Mouse (Mus musculus) forebrain, postnatal 0 days (tissue): Measurements from ENCODE around the gene Sugp2. TPM values are rescaled to one million over a fixed set of nuclear protein-coding genes. Genes with fewer than 3 reads are reported as not detected.

Experiments used
- ATAC-seq: fragments of 200-750 bp; cut with Nextera tagmentation; 2 replicates; pipeline ENCODE4 v1.8.0; 2017; ENCODE audit warnings: mild to moderate bottlenecking, moderate library complexity
- DNase-seq: peaks from one replicate; pipeline ENCODE4 v3.0.0-alpha.2; 2015
- H3K27ac ChIP-seq: fragments of 300-500 bp; sonication (generic); 2 replicates; pipeline ENCODE4 v1.5.1; 2014; ENCODE audit warnings: low read depth, mild to moderate bottlenecking, antibody characterized with exemption, low read length, moderate library complexity, mixed read lengths
- H3K27me3 ChIP-seq: fragments of 300-500 bp; sonication (generic); 2 replicates; pipeline ENCODE4 v1.6.1; 2014; ENCODE audit warnings: mild to moderate bottlenecking, low read length, mixed read lengths; ENCODE audit not compliant: insufficient read depth
- H3K36me3 ChIP-seq: fragments of 300-500 bp; sonication (generic); 2 replicates; pipeline ENCODE4 v1.6.1; 2014; ENCODE audit warnings: mild to moderate bottlenecking, moderate library complexity; ENCODE audit not compliant: insufficient read depth
- H3K4me1 ChIP-seq: fragments of 300-500 bp; sonication (generic); 2 replicates; pipeline ENCODE4 v1.6.1; 2014; ENCODE audit warnings: antibody characterized with exemption; ENCODE audit not compliant: insufficient read depth
- H3K4me2 ChIP-seq: fragments of 300-500 bp; sonication (generic); 2 replicates; pipeline ENCODE4 v1.6.1; 2014; ENCODE audit warnings: low read depth, mild to moderate bottlenecking, moderate library complexity
- H3K4me3 ChIP-seq: fragments of 300-500 bp; sonication (generic); 2 replicates; pipeline ENCODE4 v1.5.1; 2014; ENCODE audit warnings: low read depth, low read length, mixed read lengths
- H3K9ac ChIP-seq: fragments of 300-500 bp; sonication (generic); 2 replicates; pipeline ENCODE4 v1.6.1; 2014; ENCODE audit warnings: mild to moderate bottlenecking
- H3K9me3 ChIP-seq: fragments of 300-500 bp; sonication (generic); 2 replicates; pipeline ENCODE4 v1.6.1; 2016; ENCODE audit warnings: low read length
- CTCF ChIP-seq: sonication (generic); IDR thresholded peaks from 2 replicates; pipeline ENCODE4 v1.5.1; 2016; ENCODE audit warnings: antibody characterized with exemption, control low read depth, low read depth
- WGBS: fragments of 180-500 bp; shearing (Covaris S2); extraction: QIAGEN DNeasy Blood & Tissue Kit; methylation state at CpG from one replicate; pipeline ENCODE4 v1.1.7; 2014; 5-methylcytosine and 5-hydroxymethylcytosine counted together
- polyA plus RNA-seq: library from polyadenylated mRNA; unstranded; fragments of >200 nt; fragmentation: Nextera tagmentation; extraction: Ambion mirVana; gene quantifications from 2 replicates; pipeline ENCODE4 v1.2.1, GENCODE M21; 2015
- total RNA-seq: library from RNA; depleted of rRNA; stranded (reverse); fragments of >200 nt; gene quantifications from 2 replicates; pipeline ENCODE4 v1.2.3, GENCODE M21; 2014; rRNA removed

Sugp2 gene
- total and polyA plus RNA-seq, 2 experiments from 2014 or later, result 65.0 to 129 TPM

GRCm38 (mm10) chr8:70329124-70329834, 95.3 kb downstream of the Sugp2 start, which contains the start of gene Gdf1:
Gene Gdf1, plus strand, starts transcription at chr8:70329817.
- Histone ChIP-seq H3K4me2 (peak within 1 kb of the TSS; percentile 10; the same call in 1 of the 2 replicates), H3K36me3 (peaks cover 80% of the 10 kb centered on the region), H3K9me3 (no peaks in the 10 kb centered on the region), H3K27ac (no peak within 1 kb of the TSS), H3K4me3 (no peak within 1 kb of the TSS), H3K4me1 (peaks cover 9% of the 10 kb centered on the region; the same call in 1 of the 2 replicates), H3K27me3 (no peaks in the 10 kb centered on the region), H3K9ac (0 out of 2 replicates have a peak within 1 kb of the TSS, but pooled peaks have one; percentile 14)
- DNase-seq (no peak), ATAC-seq (no peak)
- 37% methylated on average over 14 of the region's 14 CpGs for WGBS
- TF ChIP-seq CTCF, result no peak

Other genes with a start within 250 kb of the Sugp2 start
- 22.9 and 27.8 TPM in 2 replicates for gene Gatad2a, start 237.8 kb upstream of the Sugp2 start, total RNA-seq
- gene Gatad2a, start 237.8 kb upstream of the Sugp2 start, polyA plus RNA-seq, result 21.7 and 24.9 TPM in 2 replicates
- gene Mau2, start 191.5 kb upstream of the Sugp2 start, total RNA-seq, result 137 and 142 TPM in 2 replicates
- 46.6 and 56.2 TPM in 2 replicates for gene Mau2, start 191.5 kb upstream of the Sugp2 start, polyA plus RNA-seq
- gene Sugp1, start 191.4 kb upstream of the Sugp2 start, total RNA-seq, result 19.9 and 20.9 TPM in 2 replicates
- 41.8 and 46.1 TPM in 2 replicates for gene Sugp1, start 191.4 kb upstream of the Sugp2 start, polyA plus RNA-seq
- 0.92 and 3.0 TPM in 2 replicates for gene Tm6sf2, start 161.3 kb upstream of the Sugp2 start, total RNA-seq
- gene Tm6sf2, start 161.3 kb upstream of the Sugp2 start, polyA plus RNA-seq, result 0.18 and 0.56 TPM in 2 replicates
- gene Hapln4, start 150.8 kb upstream of the Sugp2 start, total RNA-seq, result 0.31 and 0.48 TPM in 2 replicates
- 0.53 and 0.71 TPM in 2 replicates for gene Hapln4, start 150.8 kb upstream of the Sugp2 start, polyA plus RNA-seq
- gene Ncan, start 113.4 kb upstream of the Sugp2 start, total RNA-seq, result 316 and 372 TPM in 2 replicates
- 112 and 209 TPM in 2 replicates for gene Ncan, start 113.4 kb upstream of the Sugp2 start, polyA plus RNA-seq
- 6.6 and 7.2 TPM in 2 replicates for gene Nr2c2ap, start 102.9 kb upstream of the Sugp2 start, total RNA-seq
- 55.9 and 58.0 TPM in 2 replicates for gene Nr2c2ap, start 102.9 kb upstream of the Sugp2 start, polyA plus RNA-seq
- gene Rfxank, start 95.1 kb upstream of the Sugp2 start, total RNA-seq, result 8.5 and 10.2 TPM in 2 replicates
- 6.0 and 7.9 TPM in 2 replicates for gene Rfxank, start 95.1 kb upstream of the Sugp2 start, polyA plus RNA-seq
- 59.3 and 74.9 TPM in 2 replicates for gene Borcs8, start 94.7 kb upstream of the Sugp2 start, total RNA-seq
- 56.5 and 64.4 TPM in 2 replicates for gene Borcs8, start 94.7 kb upstream of the Sugp2 start, polyA plus RNA-seq
- gene Mef2b, start 94.5 kb upstream of the Sugp2 start, total RNA-seq, result 0.90 TPM in 1 of 2 replicates, not detected in the other
- 1.3 and 1.7 TPM in 2 replicates for gene Mef2b, start 94.5 kb upstream of the Sugp2 start, polyA plus RNA-seq
- gene Tmem161a, start 61.9 kb upstream of the Sugp2 start, total RNA-seq, result 60.7 and 74.9 TPM in 2 replicates
- gene Tmem161a, start 61.9 kb upstream of the Sugp2 start, polyA plus RNA-seq, result 43.3 and 52.7 TPM in 2 replicates
- gene Slc25a42, start 21.9 kb upstream of the Sugp2 start, total RNA-seq, result 11.7 and 12.0 TPM in 2 replicates
- gene Slc25a42, start 21.9 kb upstream of the Sugp2 start, polyA plus RNA-seq, result 4.6 and 6.2 TPM in 2 replicates
- gene Armc6, start 240 bp downstream of the Sugp2 start, total RNA-seq, result 108 and 136 TPM in 2 replicates
- 119 and 122 TPM in 2 replicates for gene Armc6, start 240 bp downstream of the Sugp2 start, polyA plus RNA-seq
- 27.2 and 34.7 TPM in 2 replicates for gene Homer3, start 48.6 kb downstream of the Sugp2 start, total RNA-seq
- 20.2 and 23.9 TPM in 2 replicates for gene Homer3, start 48.6 kb downstream of the Sugp2 start, polyA plus RNA-seq
- 46.6 and 49.3 TPM in 2 replicates for gene Ddx49, start 68.3 kb downstream of the Sugp2 start, total RNA-seq
- 49.3 and 54.9 TPM in 2 replicates for gene Ddx49, start 68.3 kb downstream of the Sugp2 start, polyA plus RNA-seq
- 86.6 and 110 TPM in 2 replicates for gene Cope, start 68.3 kb downstream of the Sugp2 start, total RNA-seq
- gene Cope, start 68.3 kb downstream of the Sugp2 start, polyA plus RNA-seq, result 259 and 296 TPM in 2 replicates
- 52.5 and 58.4 TPM in 2 replicates for gene Cers1, start 81.5 kb downstream of the Sugp2 start, total RNA-seq
- 37.8 and 45.3 TPM in 2 replicates for gene Cers1, start 81.5 kb downstream of the Sugp2 start, polyA plus RNA-seq
- gene Gdf1, start 95.6 kb downstream of the Sugp2 start, total RNA-seq, result 8.1 and 9.3 TPM in 2 replicates
- 6.2 and 8.0 TPM in 2 replicates for gene Gdf1, start 95.6 kb downstream of the Sugp2 start, polyA plus RNA-seq
- gene Upf1, start 119.1 kb downstream of the Sugp2 start, total RNA-seq, result 28.1 and 38.7 TPM in 2 replicates
- gene Upf1, start 119.1 kb downstream of the Sugp2 start, polyA plus RNA-seq, result 7.1 and 9.0 TPM in 2 replicates
- 0.81 TPM in 1 of 2 replicates, not detected in the other for gene Comp, start 139.3 kb downstream of the Sugp2 start, total RNA-seq
- 0.05 and 0.29 TPM in 2 replicates for gene Comp, start 139.3 kb downstream of the Sugp2 start, polyA plus RNA-seq
- gene Crtc1, start 205.4 kb downstream of the Sugp2 start, total RNA-seq, result 41.2 and 51.7 TPM in 2 replicates
- 43.8 and 52.9 TPM in 2 replicates for gene Crtc1, start 205.4 kb downstream of the Sugp2 start, polyA plus RNA-seq
- 29.9 and 34.8 TPM in 2 replicates for gene Klhl26, start 242.7 kb downstream of the Sugp2 start, total RNA-seq
- 30.8 and 35.3 TPM in 2 replicates for gene Klhl26, start 242.7 kb downstream of the Sugp2 start, polyA plus RNA-seq